Mouse (Mus musculus): ENCODE data around the gene Olfml2b.
A peak's percentile ranks its signal among the peaks of the same experiment; 100 is the strongest.

The Olfml2b gene

GRCm38 (mm10) chr1:170644255-170645205, at the start of gene Olfml2b:
TSS of gene Olfml2b (plus strand) at chr1:170644532.
- peak; percentile 74 for DNase-seq

GRCm38 (mm10) chr1:170594575-170594974, 49.8 kb upstream of the Olfml2b start:
- no peak for DNase-seq

GRCm38 (mm10) chr1:170605228-170606001, 38.9 kb upstream of the Olfml2b start:
- no peak for DNase-seq

GRCm38 (mm10) chr1:170607231-170607917, 37.0 kb upstream of the Olfml2b start:
- DNase-seq: no peak

GRCm38 (mm10) chr1:170608461-170609071, 35.8 kb upstream of the Olfml2b start:
- DNase-seq: no peak

- DNase-seq: no peak
Measured at GRCm38 (mm10) chr1:170609872-170610271, 34.5 kb upstream of the Olfml2b start.

- no peak for DNase-seq
Measured at GRCm38 (mm10) chr1:170610289-170610688, 34.0 kb upstream of the Olfml2b start.

- DNase-seq: no peak
Measured at GRCm38 (mm10) chr1:170610695-170611094, 33.6 kb upstream of the Olfml2b start.

- DNase-seq: no peak
Measured at GRCm38 (mm10) chr1:170611631-170612030, 32.7 kb upstream of the Olfml2b start.

- DNase-seq: peak; percentile 74
Measured at GRCm38 (mm10) chr1:170612968-170613872, 31.1 kb upstream of the Olfml2b start.

- no peak for DNase-seq
Measured at GRCm38 (mm10) chr1:170619686-170620374, 24.5 kb upstream of the Olfml2b start.

GRCm38 (mm10) chr1:170622934-170623333, 21.4 kb upstream of the Olfml2b start:
- no peak for DNase-seq

GRCm38 (mm10) chr1:170623432-170623831, 20.9 kb upstream of the Olfml2b start:
- DNase-seq: no peak

- DNase-seq: no peak
Measured at GRCm38 (mm10) chr1:170630489-170630888, 13.8 kb upstream of the Olfml2b start.

GRCm38 (mm10) chr1:170631571-170631970, 12.8 kb upstream of the Olfml2b start:
- DNase-seq: no peak

GRCm38 (mm10) chr1:170632385-170632784, 11.9 kb upstream of the Olfml2b start:
- peak; percentile 88 for DNase-seq

- no peak for DNase-seq
Measured at GRCm38 (mm10) chr1:170632856-170633255, 11.5 kb upstream of the Olfml2b start.

- no peak for DNase-seq
Measured at GRCm38 (mm10) chr1:170638941-170639340, 5.4 kb upstream of the Olfml2b start.

GRCm38 (mm10) chr1:170645896-170646605, 1.7 kb downstream of the Olfml2b start:
- no peak for DNase-seq

- DNase-seq: no peak
Measured at GRCm38 (mm10) chr1:170646606-170647287, 2.4 kb downstream of the Olfml2b start.

Measured in kidney, adult 9 months (tissue).